Mouse (Mus musculus): ENCODE measurements around the gene Gna13.

The Gna13 gene

DNA sequence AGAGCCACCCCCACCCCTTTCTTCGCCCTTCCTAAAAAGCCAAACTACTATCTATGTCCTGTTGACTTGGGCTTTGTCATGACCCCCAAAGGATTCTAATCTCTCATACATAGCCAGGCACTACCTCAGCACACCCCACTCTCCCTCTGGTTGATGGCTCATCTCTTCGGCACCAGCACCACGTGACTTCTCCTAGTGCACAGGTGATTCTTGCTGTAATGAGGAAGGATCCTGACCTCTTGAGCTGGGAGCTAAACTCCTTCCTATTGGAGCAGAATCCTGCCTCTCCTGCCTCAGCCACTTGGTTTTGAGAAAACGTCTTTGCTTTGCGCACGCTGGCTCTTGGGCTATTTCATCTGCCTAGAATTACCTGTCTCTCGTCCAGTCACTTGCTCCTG lies 12.3 kb upstream of the Gna13 start:
- no peak for DNase-seq

DNA sequence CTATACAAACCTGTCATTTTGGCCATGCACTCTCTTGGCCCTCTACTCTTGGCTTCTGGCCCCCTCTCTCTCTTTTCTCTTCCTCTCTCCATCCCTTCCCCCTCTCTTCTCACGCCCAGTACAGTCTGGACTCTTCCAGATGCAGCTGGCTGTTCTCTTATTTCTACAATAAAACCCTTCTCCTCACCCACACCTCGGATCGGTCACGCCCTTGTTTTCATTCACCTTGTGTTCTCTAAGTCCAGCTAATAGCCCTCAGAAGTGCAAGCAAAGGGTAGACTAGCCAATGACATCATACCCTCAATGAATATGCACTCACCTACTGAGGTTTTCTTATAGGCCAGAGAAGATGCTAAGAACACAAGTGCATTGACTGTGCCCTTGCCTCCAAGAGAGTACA lies 11.1 kb upstream of the Gna13 start:
- no peak for DNase-seq

DNA sequence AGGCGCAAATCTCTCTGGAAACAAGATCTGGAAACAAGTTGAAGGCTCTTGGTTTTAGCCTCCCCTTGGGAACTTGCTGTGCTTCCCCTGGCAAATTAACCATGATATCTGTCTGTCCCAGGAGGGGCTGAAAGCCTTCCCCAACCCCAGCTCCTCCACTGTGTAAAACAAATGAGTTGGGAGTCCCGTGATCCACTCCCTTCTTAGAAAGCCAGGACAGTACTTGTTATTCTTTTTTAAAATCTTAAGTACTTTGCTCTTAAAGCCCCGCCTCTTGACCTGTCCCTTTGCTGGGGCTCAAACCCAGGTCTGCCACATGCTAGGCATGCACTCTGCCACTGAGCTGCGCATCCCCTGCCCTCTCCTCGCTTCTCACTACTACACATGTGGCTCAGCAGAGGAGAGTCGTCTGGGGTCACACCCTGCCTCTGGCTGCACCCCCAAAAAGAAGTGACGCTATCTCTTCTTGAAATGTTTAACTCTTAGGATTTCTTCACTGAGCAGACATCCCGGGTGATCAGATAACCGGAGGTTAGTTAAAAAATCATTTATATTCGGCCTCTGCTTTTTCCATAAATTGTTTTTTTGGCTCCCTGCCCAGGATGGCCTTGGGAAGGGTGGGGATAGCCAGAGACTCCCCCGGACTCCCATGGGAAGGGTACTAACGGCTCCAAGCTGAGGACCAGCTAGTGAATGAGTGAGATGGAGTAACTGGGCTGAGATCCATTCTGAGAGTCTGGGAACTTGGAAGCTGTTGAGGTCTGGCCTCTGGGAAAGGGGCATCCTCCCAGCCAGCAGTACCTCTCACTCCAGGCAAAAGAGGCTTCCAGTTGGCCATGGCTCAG lies 9.0 kb upstream of the Gna13 start:
- DNase-seq, result no peak

DNA sequence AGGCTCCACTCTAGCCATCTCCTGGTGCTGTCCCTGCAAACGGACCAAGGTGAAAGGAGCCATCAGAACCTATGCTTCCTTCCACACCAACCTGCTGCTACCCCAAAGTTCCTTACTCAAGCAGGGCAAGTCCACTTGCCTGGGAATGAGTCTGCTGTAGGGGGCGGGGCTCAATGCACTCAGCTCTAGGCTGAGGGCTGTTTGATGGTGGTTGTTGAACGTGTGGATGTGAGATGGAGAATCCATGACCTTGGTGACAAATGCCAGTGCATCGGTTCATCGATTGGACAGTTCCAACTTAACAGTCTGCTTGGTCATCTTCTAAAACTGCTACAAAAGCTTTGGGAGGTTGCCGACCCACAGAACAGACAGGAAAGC lies 8.4 kb upstream of the Gna13 start:
- DNase-seq, result no peak

DNA sequence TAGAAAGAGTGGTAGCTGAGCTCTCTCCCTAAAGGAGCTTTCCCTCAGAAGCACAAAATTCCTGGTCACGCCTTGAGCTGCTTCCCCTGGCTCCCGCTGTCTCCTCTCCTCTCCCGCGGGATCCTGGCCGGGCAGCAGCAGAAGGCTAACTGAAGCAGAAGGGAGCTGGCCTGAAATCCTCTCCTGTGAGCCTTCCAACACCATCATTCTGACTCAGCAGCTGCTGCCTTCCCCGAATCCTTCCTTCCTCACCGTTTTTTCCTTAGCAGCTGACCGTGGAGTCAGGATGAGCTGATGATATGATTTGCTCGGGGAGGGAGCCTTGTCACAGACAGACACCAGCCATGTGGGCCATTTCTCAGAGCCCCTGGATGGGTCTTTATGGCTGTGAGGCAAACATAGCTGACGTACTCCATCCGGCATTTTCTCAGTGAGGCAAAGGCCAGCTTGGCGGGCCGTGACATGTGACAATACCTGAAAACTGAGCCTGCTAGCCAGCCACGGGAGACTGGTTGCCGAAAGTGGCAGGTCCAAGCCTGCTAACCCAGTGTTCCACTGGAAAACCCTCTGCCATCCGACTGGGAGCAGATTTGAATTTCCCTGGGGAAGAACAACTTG lies 6.8 kb upstream of the Gna13 start:
- peak; percentile 65 for DNase-seq

DNA sequence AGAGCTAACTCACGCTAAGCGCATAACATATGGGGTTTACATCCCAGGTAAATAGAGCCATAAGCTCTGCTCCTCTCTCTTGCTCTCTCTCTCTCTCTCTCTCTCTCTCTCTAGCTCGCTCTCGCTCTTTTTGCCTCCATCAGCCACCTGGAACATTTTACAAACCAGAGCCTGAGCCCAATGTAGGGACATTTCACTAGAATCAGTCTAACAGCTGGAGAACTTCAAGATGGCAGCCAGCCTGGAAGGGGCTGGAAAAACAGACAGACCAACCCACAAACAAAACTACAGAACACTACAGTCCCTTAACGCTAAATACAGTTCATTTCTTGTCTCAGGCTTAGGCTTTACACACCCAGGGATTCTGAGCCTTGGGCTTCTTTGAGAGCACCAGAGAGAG lies 5.5 kb upstream of the Gna13 start:
- DNase-seq, result no peak

DNA sequence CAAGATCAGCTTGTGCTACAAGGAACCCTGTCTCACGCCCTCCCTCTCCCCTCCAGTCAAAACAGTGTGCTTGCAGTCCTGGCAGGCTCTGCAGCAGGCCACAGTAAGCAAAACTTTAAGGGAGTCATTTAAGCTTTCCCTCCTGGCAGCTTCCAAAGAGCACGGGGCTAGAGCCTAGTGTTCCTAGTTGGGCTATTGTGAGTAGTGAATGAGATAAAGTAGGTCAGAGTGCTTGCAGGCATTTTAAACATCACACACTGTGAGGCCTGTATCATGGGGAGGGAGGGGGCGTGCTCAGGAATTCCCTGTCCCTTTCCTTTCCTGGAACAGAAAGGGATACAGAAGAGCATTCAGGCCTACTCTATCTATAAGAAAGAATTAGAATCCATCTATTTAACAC lies 4.1 kb upstream of the Gna13 start:
- peak; percentile 82 for DNase-seq

DNA sequence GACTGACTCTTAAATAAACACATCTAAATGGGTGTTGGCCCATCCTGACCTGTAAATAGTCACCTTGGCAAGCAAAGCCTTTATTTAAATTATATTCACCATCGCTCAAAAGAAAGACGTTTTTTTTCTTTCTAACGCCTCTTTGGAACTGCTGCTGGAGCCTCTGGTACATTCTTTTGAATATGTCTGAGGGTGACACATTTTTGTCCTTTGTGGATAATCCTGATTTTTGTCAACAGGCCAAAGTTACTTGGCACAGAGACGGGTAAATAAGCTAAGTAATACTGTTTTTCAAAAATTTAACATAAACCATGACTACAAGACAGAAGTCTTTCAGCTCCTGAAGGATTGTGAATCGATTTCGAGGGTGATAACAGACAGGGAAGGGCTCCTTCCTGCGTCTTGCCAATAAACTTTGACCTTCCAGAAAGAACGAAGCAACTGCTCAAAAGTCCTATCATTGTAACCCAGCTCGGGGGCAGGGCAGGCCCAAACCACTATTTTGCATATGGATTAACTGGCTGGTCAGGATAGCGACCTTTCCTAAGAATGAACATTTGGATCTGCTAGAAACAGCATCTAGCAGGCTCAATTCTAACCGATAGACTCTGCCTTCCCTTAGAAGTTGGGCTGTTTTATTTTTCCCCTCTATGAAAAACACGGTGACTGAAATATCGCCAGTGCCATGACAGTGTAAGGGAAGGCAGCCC lies 3.4 kb upstream of the Gna13 start:
- no peak for DNase-seq

DNA sequence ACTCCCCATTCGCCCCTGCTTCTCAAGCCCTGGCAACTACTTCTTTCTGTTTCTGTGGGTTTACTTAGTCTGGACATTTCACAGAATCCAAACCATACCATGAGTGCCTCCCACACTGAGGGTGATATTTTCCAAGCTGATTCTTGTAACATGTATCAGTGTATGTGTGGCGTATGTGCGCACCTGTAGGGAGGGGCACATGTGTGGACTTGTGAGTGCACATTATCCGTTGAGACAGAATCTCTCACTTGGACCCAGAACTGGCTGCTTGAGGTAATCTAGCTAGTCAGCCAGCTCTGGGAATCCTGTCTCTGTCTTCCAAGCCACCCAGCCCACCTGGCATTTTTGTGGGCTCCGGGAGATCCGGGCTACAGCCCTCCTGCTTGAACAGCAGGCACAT lies 2.5 kb upstream of the Gna13 start:
- no peak for DNase-seq

DNA sequence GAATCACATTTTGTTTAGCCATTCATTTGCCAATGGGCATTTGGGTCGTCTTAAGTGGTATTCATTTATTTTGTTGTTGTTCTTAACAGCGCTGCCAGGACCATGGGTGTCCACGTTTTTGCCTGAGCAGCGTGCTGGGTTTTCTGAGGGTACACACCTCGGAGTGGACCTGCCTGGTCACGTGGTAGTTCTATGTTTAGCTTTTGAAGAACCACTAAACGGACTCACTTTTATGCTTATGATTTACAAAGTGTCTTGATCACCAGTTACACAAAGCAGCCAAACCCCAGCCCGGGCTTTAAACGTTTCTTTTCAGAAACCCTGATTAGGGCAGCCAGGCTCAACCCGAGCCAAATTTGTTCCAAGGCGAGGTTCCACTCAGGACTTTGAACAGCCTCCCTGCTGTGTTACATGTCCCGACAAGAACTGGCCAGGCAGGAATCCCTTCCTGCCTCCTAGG lies 2.0 kb upstream of the Gna13 start:
- no peak for DNase-seq

DNA sequence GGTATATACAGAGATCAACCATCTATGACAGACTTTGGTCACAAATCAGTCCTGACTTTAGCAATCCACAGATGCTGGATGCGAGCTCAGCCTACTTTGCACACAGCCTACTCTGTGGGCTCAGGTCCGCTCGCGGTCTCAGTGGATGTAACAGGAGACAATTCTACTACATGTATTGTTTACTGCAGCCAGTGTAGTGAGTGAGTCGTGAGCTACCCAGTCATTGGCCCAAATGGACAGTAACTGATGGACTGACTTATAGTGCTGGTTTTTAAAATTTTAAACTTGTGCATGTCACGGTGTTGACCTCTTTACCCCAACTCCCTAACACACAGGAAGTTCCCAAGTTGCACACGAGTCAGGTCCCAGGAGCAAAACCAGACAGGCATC lies 1.4 kb upstream of the Gna13 start:
- no peak for DNase-seq

DNA sequence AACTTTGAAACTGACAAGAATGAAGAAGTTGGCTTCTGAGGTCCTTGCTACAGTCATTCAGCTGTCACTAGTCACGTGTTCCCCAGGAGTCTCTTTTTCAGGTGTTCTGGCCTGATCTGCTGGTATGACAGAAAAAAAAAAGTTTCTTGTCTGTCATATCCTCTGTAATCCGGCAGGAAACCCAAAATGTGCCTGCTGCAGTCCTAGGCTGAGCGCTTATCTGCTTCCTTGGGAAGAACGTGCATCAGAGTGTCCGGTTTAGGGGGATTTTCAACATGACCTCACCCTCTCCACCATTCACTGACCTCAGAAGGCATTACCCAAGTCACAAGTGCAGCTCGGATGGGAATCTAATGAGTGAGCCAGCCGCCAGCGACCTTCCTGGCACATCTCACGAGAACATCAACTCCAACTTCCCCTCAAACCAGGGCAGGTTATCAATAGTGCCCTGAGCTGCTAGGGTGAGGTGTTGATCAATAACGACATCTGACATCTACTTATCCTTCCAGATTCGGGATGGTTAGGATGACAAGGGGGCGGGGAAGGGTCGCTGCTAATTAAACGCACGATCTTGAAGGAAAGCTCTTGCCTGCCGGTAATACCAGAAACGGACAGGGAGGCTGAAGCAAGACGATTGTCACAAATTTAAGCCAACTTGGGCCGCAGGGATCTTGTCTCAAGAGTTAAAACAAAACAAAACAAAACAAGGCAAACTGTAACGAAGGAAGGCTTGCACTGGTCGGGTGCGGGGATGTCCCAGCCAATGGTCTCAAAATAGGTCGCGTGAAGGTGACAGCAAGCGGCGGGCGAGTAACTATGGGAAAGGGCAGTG lies 784 bp upstream of the Gna13 start:
- DNase-seq, result no peak

DNA sequence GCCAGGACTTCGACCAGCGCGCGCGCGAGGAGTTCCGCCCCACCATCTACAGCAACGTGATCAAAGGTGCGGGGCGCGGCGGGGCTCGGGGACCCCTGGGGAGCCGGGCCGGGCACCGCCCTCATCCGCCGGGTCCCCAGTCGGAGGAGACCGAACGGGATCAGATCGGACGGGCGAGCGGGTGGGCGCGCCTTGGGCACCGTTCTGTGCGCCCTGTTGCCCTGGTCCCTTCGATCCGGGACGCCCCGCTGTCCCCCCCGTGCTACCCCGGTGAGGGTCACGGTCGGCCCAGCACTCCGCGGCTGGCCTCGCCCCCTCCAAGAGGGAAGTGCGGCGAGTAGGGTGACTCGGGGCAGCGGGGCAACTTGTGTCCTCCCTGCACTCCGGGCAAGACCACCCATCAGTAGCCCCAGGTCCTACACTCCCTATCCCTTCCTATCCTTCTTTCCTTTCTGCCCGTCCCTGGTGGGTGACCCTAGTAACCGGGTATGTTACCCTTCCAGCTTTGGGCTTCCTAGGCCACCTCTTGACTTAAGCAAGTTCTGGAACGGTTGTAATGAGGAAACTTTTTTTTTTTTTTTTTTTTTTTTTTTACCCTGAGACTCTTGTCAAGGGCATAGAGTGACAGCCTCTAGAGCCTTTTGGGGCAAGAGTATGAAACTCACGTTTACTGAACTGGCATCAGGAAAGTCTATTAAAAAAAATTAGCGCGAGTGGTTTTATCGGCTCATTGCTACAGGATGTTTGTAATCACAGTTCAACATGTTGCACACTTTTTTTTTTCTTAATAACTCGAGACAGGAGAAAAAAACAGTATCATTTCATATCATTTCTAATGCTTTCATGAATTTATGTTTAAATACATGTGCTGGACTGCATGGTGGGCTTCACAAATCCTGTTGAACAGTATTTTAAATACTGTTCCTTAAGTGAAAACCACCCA lies 831 bp downstream of the Gna13 start:
- no peak for DNase-seq

DNA sequence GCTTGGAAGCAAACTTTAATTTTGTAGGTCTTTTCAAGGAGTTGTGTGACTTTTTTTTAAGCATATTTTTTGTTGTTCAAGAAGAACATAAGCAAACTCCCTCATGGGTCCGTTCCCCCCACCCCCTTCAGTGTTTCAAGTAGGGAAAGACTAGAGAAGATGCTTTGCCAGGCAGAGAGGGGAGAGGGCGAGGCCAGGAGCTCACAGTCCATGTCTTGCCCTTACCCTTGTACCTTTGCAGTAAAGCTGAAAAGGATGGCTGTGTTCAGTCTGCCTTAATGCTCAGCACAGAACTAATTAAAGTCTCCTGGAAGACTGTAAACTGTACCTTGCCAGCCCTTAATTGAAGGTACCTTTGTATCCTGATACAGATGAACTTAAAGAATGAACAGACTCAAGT lies 1.7 kb downstream of the Gna13 start:
- DNase-seq, result no peak

DNA sequence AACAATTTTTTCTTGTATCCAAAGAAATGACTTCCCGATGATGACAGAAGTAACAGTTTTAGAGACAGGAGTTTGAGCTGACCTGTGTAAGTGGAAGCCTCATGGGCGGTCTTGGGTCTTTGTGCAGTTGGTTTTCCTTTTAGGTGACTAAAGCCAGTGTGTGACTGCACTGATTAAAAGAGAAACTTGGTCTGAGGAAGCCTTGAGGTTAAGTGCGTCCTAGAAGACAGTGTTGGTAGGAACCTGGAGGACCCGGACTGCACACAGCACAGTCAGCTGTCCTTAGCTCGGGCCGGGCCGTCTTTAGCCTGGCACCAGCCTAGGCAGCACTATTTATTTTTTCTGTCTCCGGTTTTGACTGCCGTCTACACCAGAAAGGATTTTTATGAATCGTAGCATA lies 2.2 kb downstream of the Gna13 start:
- DNase-seq, result no peak

DNA sequence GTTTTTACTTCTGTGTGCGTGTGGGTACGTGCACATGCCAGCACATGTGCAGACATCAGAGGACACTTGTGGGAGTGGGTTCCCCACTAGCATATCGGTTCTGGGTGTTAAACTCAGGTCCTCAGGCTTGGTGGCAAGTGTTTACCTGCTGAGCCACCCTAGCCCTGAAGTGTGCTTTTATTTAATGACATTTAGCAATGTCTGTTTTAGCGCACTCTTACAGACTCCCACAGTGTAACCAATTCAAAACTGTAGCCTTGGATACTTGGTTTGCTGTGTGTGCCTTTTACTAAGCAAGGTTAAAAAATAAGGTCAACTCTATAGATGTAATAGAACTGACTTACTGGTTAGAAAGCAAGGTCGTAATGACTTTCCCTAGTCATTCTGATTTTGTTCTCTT lies 3.2 kb downstream of the Gna13 start:
- no peak for DNase-seq

DNA sequence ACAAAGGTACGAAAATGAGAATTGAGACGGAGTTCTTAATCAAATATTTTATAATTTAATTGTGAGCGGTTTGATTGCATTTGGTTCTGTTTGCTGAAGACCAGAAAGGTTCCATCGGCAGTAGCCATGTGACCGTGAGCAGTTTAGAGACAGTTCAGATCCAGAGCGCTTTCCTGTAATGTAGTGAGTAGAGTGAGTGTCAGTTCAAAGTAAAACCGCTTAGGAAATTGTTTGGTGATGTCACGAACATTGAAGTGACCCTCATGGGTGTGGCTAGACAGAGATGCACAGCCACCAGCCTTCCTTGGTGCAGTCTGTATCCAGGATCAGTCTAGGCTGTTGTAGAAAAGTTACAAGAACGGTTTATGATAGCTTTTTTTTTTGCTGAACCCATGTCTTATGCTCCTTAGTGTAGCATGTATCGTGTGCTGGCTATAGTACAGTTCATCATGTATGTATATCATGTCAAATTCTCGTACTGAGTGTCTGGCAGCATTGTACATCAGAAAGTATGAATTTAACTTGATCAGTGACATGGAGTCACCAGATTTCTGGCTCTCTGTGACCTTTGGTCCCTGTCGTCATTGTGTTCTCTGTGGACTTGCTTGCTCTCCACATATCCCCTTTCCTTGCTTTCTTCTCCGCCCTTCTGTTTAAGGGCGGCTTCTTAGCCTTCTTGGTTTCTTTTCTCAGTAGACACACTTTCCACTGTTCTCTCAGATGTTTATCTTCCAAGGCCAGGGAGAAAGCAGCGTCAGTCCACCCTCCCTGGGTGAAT lies 4.4 kb downstream of the Gna13 start:
- DNase-seq, result no peak

DNA sequence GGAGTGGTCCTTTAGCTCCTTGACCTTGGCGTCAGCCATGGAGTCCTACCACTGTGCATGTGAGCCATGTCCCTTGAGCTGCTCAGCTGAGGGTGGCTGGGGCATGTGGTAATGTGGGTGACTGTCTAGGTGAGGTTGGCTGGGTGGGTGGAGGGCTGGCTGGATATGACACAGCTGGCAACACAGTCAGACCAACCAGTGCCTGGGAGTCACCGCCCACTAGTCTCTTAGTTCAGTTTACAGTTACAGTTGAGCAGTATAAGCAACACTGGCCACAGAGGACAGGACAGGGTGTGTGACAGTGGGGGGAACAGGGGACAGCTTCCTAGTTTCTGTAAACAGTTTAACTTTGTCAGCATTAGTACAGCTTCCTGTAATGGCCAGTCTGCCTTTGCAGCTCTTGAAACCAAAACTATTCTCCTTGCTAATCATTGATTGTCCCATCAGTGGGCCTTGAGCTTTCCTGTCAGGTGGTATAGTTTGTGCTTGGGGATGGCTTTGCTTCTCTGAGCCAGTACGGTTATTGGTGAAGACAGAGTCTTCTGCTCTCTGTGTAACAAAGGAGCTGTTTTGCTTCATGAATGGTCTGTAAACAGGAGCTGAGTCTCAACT lies 6.5 kb downstream of the Gna13 start:
- DNase-seq, result no peak

DNA sequence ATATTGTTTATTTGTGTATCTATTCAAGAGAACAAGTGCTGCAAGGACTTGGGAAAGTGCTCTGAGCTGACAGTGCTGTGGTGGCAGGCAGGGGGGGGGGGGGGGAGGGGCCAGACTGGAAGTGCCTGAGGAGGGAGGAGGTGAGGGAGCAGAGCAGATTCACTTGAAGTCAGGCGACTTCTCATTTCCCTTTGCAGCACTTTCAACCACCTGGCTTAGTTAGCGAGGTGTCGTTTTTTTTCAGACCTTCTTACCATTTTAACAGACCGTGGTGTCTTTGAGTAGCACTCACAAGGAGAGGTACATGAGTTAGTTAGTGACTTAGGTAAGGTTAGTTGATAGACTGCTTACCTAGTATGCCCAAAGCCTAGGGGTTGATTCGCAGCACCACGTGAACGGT lies 12.8 kb downstream of the Gna13 start:
- no peak for DNase-seq

DNA sequence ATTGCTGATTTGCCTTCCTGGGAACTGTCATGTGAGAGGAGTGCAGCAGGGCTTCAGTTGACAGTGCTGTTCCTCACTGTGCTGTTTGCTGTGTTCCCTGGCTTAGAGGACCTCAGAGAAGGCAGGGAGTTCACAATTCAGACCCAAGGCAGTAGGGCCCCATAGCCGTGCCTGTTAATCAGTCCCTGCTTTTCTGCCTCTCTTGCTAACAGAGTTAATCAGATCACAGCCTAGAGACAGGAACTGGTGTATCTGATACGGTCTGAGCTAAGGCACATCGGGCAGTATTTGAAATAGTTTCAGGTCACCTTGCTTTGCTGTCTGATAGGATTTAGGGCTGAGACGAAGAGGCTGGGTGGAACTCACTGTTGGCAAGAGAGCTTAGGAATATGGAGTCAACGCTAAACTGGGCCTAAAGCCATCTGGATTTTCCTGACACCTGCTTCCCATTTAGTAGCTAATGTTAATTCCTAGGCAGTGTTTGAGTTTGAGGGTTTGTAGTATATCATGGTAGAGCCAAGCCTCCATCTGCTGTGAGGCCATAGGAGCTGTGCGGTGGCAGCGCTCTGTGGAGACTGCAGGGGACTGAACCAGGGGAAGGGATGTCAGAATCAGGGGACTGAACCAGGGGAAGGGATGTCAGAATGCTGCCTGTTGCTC lies 14.0 kb downstream of the Gna13 start:
- DNase-seq, result peak; percentile 53

Data from retina, postnatal 1 day (tissue).